Mouse (Mus musculus): ENCODE measurements at regions not wholly inside any gene's neighbourhood (a gene's known extent, or its start where the extent isn't known, plus 50 kb on each side); places are given as distances from the start of the nearest gene placed in this dataset.

DNA sequence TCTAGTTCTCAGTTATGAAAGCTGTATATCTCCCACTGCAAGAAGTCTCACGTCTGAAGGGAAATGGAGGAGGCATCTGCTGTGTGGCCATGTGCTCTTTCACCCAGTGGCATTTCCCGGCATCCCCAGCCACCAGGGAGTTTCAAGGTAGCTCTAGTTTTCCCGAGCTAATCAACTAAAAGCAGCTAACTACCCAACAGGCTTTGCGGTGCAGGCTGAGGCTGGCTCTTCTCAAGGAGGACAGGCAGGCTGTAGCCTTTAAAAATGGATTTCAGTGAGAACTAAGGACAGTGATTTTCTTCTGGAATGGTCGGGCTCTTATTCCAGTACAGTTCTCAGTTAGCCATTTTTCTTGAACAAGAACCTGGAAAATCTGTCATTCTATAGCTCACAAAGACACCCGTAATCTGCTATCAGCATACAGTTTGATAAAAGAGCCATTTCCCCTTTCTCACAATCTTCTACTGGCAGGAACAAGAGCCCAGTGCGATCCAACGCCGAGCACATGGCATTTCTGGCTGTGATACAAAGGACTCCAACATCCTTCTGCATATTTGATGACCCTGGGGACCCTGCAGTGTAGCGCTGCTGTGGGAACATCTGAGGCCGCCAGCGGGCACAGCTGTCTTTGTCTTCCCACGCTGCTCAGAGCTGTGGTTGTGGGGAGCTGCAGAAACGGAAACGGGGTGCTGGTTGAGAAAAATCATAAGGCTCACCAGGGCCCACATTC lies 188.9 kb upstream of the Hnrnpa3 start:
- H3K4me3 ChIP-seq = no peak overlapping the region
- H3K9me3 ChIP-seq = no peaks in the 10 kb centered on the region
- peaks cover 21% of the 10 kb centered on the region for H3K4me1 ChIP-seq
- no peak for DNase-seq (ENCODE audit: extremely low spot score, low spot score)
- H3K36me3 ChIP-seq (replicated peaks) = no peaks in the 10 kb centered on the region
- peak overlapping the region; percentile 75 for H3K27ac ChIP-seq
- no peaks in the 10 kb centered on the region; the same call in 1 of the 2 replicates for H3K27me3 ChIP-seq (ENCODE audit: poor library complexity, severe bottlenecking)
- 54% methylated on average over 15 of the region's 15 CpGs for WGBS

GRCm38 (mm10) chr2:75470688-75471054 lies 188.4 kb upstream of the Hnrnpa3 start:
- H3K9me3 ChIP-seq = no peaks in the 10 kb centered on the region
- H3K27me3 ChIP-seq (ENCODE audit: poor library complexity, severe bottlenecking) = no peaks in the 10 kb centered on the region; the same call in 1 of the 2 replicates
- no peak overlapping the region for H3K4me3 ChIP-seq
- peak overlapping the region; percentile 75 for H3K27ac ChIP-seq
- DNase-seq (ENCODE audit: extremely low spot score, low spot score) = no peak
- H3K4me1 ChIP-seq = peaks cover 21% of the 10 kb centered on the region
- 72% methylated on average over 9 of the region's 9 CpGs for WGBS
- H3K36me3 ChIP-seq (replicated peaks) = no peaks in the 10 kb centered on the region

- 88% methylated on average over 9 of the region's 9 CpGs for WGBS
- no peak for DNase-seq (ENCODE audit: extremely low spot score, low spot score)
- Histone ChIP-seq H3K36me3 (replicated peaks) (no peaks in the 10 kb centered on the region), H3K9me3 (no peaks in the 10 kb centered on the region), H3K4me1 (peaks cover 21% of the 10 kb centered on the region), H3K4me3 (no peak overlapping the region), H3K27ac (no peak overlapping the region), H3K27me3 (ENCODE audit: poor library complexity, severe bottlenecking) (no peaks in the 10 kb centered on the region; the same call in 1 of the 2 replicates)
These were observed 186.6 kb upstream of the Hnrnpa3 start for GRCm38 (mm10) chr2:75472489-75472888.

GRCm38 (mm10) chr2:75474509-75474908 lies 184.6 kb upstream of the Hnrnpa3 start:
- peaks cover 15% of the 10 kb centered on the region for H3K4me1 ChIP-seq
- no peaks in the 10 kb centered on the region for H3K36me3 ChIP-seq (replicated peaks)
- H3K27ac ChIP-seq = no peak overlapping the region
- no peaks in the 10 kb centered on the region for H3K9me3 ChIP-seq
- no peak overlapping the region for H3K4me3 ChIP-seq
- 77% methylated on average over 6 of the region's 6 CpGs for WGBS
- no peak for DNase-seq (ENCODE audit: extremely low spot score, low spot score)
- H3K27me3 ChIP-seq (ENCODE audit: poor library complexity, severe bottlenecking) = no peaks in the 10 kb centered on the region; the same call in 1 of the 2 replicates

DNA sequence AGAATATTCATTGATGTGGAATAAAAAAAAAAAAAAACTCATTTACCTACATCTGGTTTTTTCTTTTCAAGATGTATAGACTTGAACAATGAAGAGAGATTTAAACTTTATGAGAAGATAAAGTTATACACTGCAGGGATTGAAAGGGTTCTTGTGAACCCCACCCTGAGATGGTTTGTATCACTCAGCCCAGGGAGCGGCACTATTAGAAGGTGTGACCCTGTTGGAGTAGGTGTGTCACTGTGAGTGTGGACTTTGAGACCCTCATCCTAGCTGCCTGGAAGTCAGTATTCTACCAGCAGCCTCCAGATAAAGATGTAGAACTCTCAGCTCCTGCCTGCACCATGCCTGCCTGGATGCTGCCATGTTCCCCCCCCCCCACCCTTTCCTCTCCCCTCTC lies 182.7 kb upstream of the Hnrnpa3 start:
- 0 out of 2 replicates have a peak, but pooled peaks cover 5% of the 10 kb centered on the region for H3K4me1 ChIP-seq
- no peaks in the 10 kb centered on the region; the same call in 1 of the 2 replicates for H3K27me3 ChIP-seq (ENCODE audit: poor library complexity, severe bottlenecking)
- H3K27ac ChIP-seq = no peak overlapping the region
- no peak for DNase-seq (ENCODE audit: extremely low spot score, low spot score)
- no peak overlapping the region for H3K4me3 ChIP-seq
- H3K9me3 ChIP-seq = no peaks in the 10 kb centered on the region
- H3K36me3 ChIP-seq (replicated peaks) = no peaks in the 10 kb centered on the region
- WGBS = 87% methylated on average over 1 of the region's 1 CpGs

GRCm38 (mm10) chr2:75477076-75477475 lies 182.0 kb upstream of the Hnrnpa3 start:
- no peak for DNase-seq (ENCODE audit: extremely low spot score, low spot score)
- Histone ChIP-seq H3K4me1 (peaks cover 10% of the 10 kb centered on the region; the same call in 1 of the 2 replicates), H3K27me3 (ENCODE audit: poor library complexity, severe bottlenecking) (no peaks in the 10 kb centered on the region), H3K36me3 (replicated peaks) (no peaks in the 10 kb centered on the region), H3K4me3 (no peak overlapping the region), H3K9me3 (no peaks in the 10 kb centered on the region), H3K27ac (no peak overlapping the region)
- 90% methylated on average over 8 of the region's 8 CpGs for WGBS

DNA sequence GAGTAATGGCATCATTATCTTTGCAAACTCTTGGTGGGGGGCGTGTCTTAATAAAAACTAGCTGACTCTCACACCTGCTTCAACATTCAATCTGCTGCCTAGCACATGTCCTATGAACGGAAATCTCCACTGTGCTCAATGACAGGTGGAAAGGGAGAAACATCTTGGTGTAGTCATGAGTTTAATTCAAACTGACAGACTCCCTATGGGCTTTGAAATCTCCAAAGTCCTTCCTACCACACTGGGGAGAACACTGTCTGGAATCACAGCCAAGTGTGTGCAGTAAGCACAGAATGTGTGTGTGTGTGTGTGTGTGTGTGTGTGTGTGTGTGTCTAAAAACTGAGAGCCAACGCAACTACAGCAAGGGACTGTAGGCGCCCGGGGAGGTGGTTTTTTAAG lies 179.5 kb upstream of the Hnrnpa3 start:
- WGBS = 92% methylated on average over 5 of the region's 5 CpGs
- H3K36me3 ChIP-seq (replicated peaks) = no peaks in the 10 kb centered on the region
- no peak overlapping the region for H3K27ac ChIP-seq
- peaks cover 8% of the 10 kb centered on the region; the same call in 1 of the 2 replicates for H3K27me3 ChIP-seq (ENCODE audit: poor library complexity, severe bottlenecking)
- H3K4me3 ChIP-seq = no peak overlapping the region
- H3K9me3 ChIP-seq = no peaks in the 10 kb centered on the region
- peaks cover 15% of the 10 kb centered on the region for H3K4me1 ChIP-seq
- DNase-seq (ENCODE audit: extremely low spot score, low spot score) = no peak

- Histone ChIP-seq H3K27ac (no peak overlapping the region), H3K27me3 (ENCODE audit: poor library complexity, severe bottlenecking) (peaks cover 8% of the 10 kb centered on the region; the same call in 1 of the 2 replicates), H3K4me1 (peaks cover 22% of the 10 kb centered on the region), H3K36me3 (replicated peaks) (no peaks in the 10 kb centered on the region), H3K4me3 (no peak overlapping the region), H3K9me3 (no peaks in the 10 kb centered on the region)
- 81% methylated on average over 8 of the region's 8 CpGs for WGBS
- no peak for DNase-seq (ENCODE audit: extremely low spot score, low spot score)
These were observed 177.2 kb upstream of the Hnrnpa3 start for GRCm38 (mm10) chr2:75481863-75482262.

- H3K4me1 ChIP-seq = peaks cover 22% of the 10 kb centered on the region
- H3K9me3 ChIP-seq = no peaks in the 10 kb centered on the region
- H3K4me3 ChIP-seq = no peak overlapping the region
- DNase-seq (ENCODE audit: extremely low spot score, low spot score) = no peak
- H3K36me3 ChIP-seq (replicated peaks) = no peaks in the 10 kb centered on the region
- 84% methylated on average over 2 of the region's 2 CpGs for WGBS
- no peak overlapping the region for H3K27ac ChIP-seq
- H3K27me3 ChIP-seq (ENCODE audit: poor library complexity, severe bottlenecking) = peaks cover 8% of the 10 kb centered on the region; the same call in 1 of the 2 replicates
These were observed 176.6 kb upstream of the Hnrnpa3 start for GRCm38 (mm10) chr2:75482484-75482883.

DNA sequence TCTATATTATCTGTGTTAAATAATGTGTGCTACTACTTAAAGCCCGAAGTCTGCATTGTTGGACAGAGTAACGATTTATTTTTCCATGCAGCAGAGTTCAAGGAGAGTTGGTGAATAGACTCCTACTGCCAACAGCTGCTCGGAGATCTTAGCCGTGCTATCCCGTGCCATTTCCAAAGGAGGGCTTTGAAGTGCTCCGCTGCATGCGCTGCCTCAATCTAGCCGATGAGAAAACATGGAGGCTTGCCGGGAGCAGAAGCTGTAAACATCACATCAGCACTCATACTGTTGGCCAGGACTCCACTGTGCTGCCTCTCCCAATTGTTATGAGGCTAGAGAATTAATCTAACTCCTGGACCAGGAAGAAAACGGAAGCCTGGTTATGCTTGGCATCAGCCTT lies 174.1 kb upstream of the Hnrnpa3 start:
- no peak for DNase-seq (ENCODE audit: extremely low spot score, low spot score)
- Histone ChIP-seq H3K27me3 (ENCODE audit: poor library complexity, severe bottlenecking) (peaks cover 8% of the 10 kb centered on the region; the same call in 1 of the 2 replicates), H3K27ac (no peak overlapping the region), H3K4me3 (no peak overlapping the region), H3K36me3 (replicated peaks) (no peaks in the 10 kb centered on the region), H3K9me3 (no peaks in the 10 kb centered on the region), H3K4me1 (peaks cover 22% of the 10 kb centered on the region)
- 68% methylated on average over 10 of the region's 10 CpGs for WGBS

GRCm38 (mm10) chr2:75491150-75491549 lies 167.9 kb upstream of the Hnrnpa3 start:
- Histone ChIP-seq H3K27ac (no peak overlapping the region), H3K4me1 (peaks cover 24% of the 10 kb centered on the region), H3K36me3 (replicated peaks) (no peaks in the 10 kb centered on the region), H3K27me3 (ENCODE audit: poor library complexity, severe bottlenecking) (no peaks in the 10 kb centered on the region), H3K4me3 (no peak overlapping the region), H3K9me3 (no peaks in the 10 kb centered on the region)
- no peak for DNase-seq (ENCODE audit: extremely low spot score, low spot score)
- 86% methylated on average over 1 of the region's 1 CpGs for WGBS

DNA sequence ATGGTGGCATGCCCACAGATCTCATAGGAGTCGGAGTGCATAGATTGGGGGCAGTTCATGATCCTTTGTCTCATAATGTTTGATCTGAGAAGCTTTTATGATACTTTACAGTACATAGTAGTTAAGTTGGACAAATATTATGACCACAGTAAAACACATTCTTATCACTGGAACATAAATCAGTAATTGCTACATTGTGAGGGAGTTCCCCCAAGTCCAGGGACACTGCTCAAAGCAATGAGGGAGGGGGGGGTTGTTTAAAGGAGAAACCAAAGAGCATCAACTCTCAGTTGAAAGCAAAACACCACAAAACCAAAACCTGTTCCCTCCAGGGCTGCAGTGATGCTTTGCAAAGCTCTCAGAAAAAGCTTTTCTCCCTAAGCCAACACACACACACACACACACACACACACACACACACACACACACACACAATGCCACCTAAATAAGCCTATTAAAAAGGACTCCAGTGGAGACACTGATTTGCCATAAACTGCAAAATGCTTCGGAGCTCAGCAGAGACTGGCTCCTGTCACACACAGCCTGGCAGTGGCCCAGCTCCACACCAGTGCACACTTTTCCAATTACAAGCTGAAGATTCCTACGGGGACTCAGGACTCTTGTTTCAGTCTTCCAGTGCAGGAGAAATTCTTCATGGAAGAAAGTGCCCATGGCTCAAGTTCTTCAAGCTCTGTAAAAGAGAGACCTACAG lies 167.1 kb upstream of the Hnrnpa3 start:
- H3K27ac ChIP-seq = no peak overlapping the region
- 51% methylated on average over 3 of the region's 3 CpGs for WGBS
- no peaks in the 10 kb centered on the region for H3K9me3 ChIP-seq
- peaks cover 24% of the 10 kb centered on the region for H3K4me1 ChIP-seq
- no peaks in the 10 kb centered on the region for H3K27me3 ChIP-seq (ENCODE audit: poor library complexity, severe bottlenecking)
- H3K36me3 ChIP-seq (replicated peaks) = no peaks in the 10 kb centered on the region
- no peak for DNase-seq (ENCODE audit: extremely low spot score, low spot score)
- no peak overlapping the region for H3K4me3 ChIP-seq

GRCm38 (mm10) chr2:75492501-75492898 lies 166.6 kb upstream of the Hnrnpa3 start:
- WGBS = 68% methylated on average over 4 of the region's 4 CpGs
- peaks cover 24% of the 10 kb centered on the region for H3K4me1 ChIP-seq

More at GRCm38 (mm10) chr2:75492501-75492898, 166.6 kb upstream of the Hnrnpa3 start:
- Histone ChIP-seq H3K27me3 (ENCODE audit: poor library complexity, severe bottlenecking) (no peaks in the 10 kb centered on the region), H3K4me3 (no peak overlapping the region), H3K27ac (no peak overlapping the region), H3K9me3 (no peaks in the 10 kb centered on the region), H3K36me3 (replicated peaks) (no peaks in the 10 kb centered on the region)
- no peak for DNase-seq (ENCODE audit: extremely low spot score, low spot score)

Measured in forebrain, embryonic 10.5 days (tissue).